Mouse (Mus musculus) ES-E14 (cell line): ENCODE data around the gene Cd109. TPM values are rescaled to one million over a fixed set of nuclear protein-coding genes. Genes with fewer than 3 reads are reported as not detected.

Experiments
- DNase-seq: peaks from one replicate; pipeline ENCODE4 v3.0.0-alpha.2; 2013; ENCODE audit warnings: low read depth, low spot score
- H3K27ac ChIP-seq: 2 replicates; pipeline ENCODE4 v1.5.1; 2012; ENCODE audit warnings: low read depth, mild to moderate bottlenecking, low read length, moderate library complexity, mixed read lengths; ENCODE audit not compliant: poor library complexity, insufficient read depth, severe bottlenecking
- H3K36me3 ChIP-seq: 2 replicates; pipeline ENCODE4 v1.6.1; 2012; ENCODE audit warnings: mild to moderate bottlenecking, low read length, moderate library complexity, mixed read lengths; ENCODE audit not compliant: control insufficient read depth, poor library complexity, insufficient read depth, severe bottlenecking
- H3K4me1 ChIP-seq, 2 experiments: fragments of 150-350 bp in 1 of 2; sonication (generic) in 1 of 2; 2 replicates each; pipeline ENCODE4 v1.6.1; 2012; ENCODE audit warnings: low read length in 2 of 2, mild to moderate bottlenecking in 1 of 2, mixed read lengths in 1 of 2; ENCODE audit not compliant: control insufficient read depth in 2 of 2, insufficient read depth in 2 of 2, poor library complexity in 1 of 2
- H3K4me3 ChIP-seq, 2 experiments: fragments of 150-350 bp in 1 of 2; sonication (generic) in 1 of 2; 2 replicates each; pipeline ENCODE4 v1.5.1; 2012; ENCODE audit warnings: low read length in 2 of 2, low read depth in 1 of 2, mild to moderate bottlenecking in 1 of 2, mixed read lengths in 1 of 2; ENCODE audit not compliant: insufficient read depth in 1 of 2, poor library complexity in 1 of 2, severe bottlenecking in 1 of 2
- H3K9ac ChIP-seq: 2 replicates; pipeline ENCODE4 v1.6.1; 2012; ENCODE audit warnings: low read depth, mild to moderate bottlenecking, low read length, mixed read lengths; ENCODE audit not compliant: poor library complexity, insufficient read depth, severe bottlenecking
- H3K9me3 ChIP-seq: fragments of 150-350 bp; sonication (generic); 2 replicates; pipeline ENCODE4 v1.6.1; 2012; ENCODE audit warnings: low read depth, mild to moderate bottlenecking, low read length; ENCODE audit not compliant: control insufficient read depth, insufficient read depth
- CHD2 ChIP-seq: IDR thresholded peaks from 2 replicates; pipeline ENCODE4 v1.6.1; 2014; ENCODE audit warnings: mild to moderate bottlenecking, low read depth, low read length, inconsistent platforms
- HCFC1 ChIP-seq: IDR thresholded peaks from 2 replicates; pipeline ENCODE4 v1.6.1; 2012; ENCODE audit warnings: low read length, inconsistent platforms, borderline replicate concordance; ENCODE audit not compliant: insufficient read depth
- MAFK ChIP-seq: IDR thresholded peaks from 2 replicates; pipeline ENCODE4 v1.6.1; 2014; ENCODE audit warnings: mild to moderate bottlenecking, low read depth, low read length, inconsistent platforms; ENCODE audit not compliant: insufficient read depth
- ZC3H11A ChIP-seq: IDR thresholded peaks from 2 replicates; pipeline ENCODE4 v1.6.1; 2012; ENCODE audit warnings: low read depth, mild to moderate bottlenecking, inconsistent platforms, low read length, borderline replicate concordance
- ZNF384 ChIP-seq: IDR thresholded peaks from 2 replicates; pipeline ENCODE4 v1.6.1; 2012; ENCODE audit warnings: low read depth, low read length, inconsistent platforms
- in situ Hi-C, 2 experiments: fragments of 600-800 bp; cut with MboI; formaldehyde crosslinking; loops; one replicate each; pipeline ENCODE4 v1.15.1; 2025; ENCODE audit warnings: low sequenced_read_pairs in 2 of 2, inconsistent platforms in 1 of 2; ENCODE audit not compliant: unreplicated experiment in 2 of 2
- total RNA-seq: library from RNA; depleted of rRNA; stranded (reverse); fragments of 300-350 nt; gene quantifications from 2 replicates; pipeline ENCODE4 v1.2.3, GENCODE M21; 2012

Cd109 gene
- total RNA-seq, 1 experiment: 7.3 TPM

GRCm38 (mm10) chr9:78595257-78595656, 20.1 kb upstream of the Cd109 start:
- H3K9me3 ChIP-seq: no peaks in the 10 kb centered on the region
- TF ChIP-seq CHD2 (no peak), ZC3H11A (no peak), MAFK (no peak), HCFC1 (no peak), ZNF384 (no peak)
- H3K4me3 ChIP-seq: no peak overlapping the region
- H3K36me3 ChIP-seq: no peaks in the 10 kb centered on the region
- in situ Hi-C loops: no loop called here
- H3K9ac ChIP-seq: no peak overlapping the region
- DNase-seq: no peak
- peaks cover 0 to 3% of the 10 kb centered on the region in 2 experiments; a peak in 1 of 4 replicates for H3K4me1 ChIP-seq
- no peak overlapping the region for H3K27ac ChIP-seq

GRCm38 (mm10) chr9:78595769-78596555, 19.4 kb upstream of the Cd109 start:
- TF ChIP-seq CHD2 (no peak), MAFK (peak; percentile 79)
- Histone ChIP-seq H3K36me3 (no peaks in the 10 kb centered on the region), H3K9ac (no peak overlapping the region; the same call in 1 of the 2 replicates), H3K4me1 (peaks cover 0 to 3% of the 10 kb centered on the region in 2 experiments; a peak in 1 of 4 replicates), H3K27ac (no peak overlapping the region), H3K4me3 (no peak overlapping the region), H3K9me3 (no peaks in the 10 kb centered on the region)
- in situ Hi-C loops: no loop called here
- no peak for DNase-seq

DNA sequence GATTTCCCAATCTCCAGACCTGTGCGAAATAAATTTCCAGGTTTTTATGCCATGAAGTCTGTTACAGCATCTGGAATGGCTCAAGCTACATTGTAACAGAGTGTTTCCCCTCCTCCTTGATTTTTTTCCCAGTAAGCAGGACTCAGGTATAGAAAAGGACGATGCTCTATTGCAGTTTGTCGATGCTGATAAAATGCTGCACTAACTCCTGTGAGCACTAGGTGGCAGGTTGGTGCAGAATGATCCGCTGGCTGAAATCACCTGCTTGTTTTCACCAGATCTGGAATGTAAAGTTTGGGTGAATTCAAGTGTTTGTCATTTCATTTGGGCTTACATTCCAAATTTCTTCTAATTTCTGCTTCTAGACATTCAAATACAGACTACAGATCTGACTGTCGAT, 18.5 kb upstream of the Cd109 start:
- Histone ChIP-seq H3K4me3 (no peak overlapping the region), H3K4me1 (peaks cover 0 to 3% of the 10 kb centered on the region in 2 experiments; a peak in 1 of 4 replicates), H3K36me3 (no peaks in the 10 kb centered on the region), H3K9me3 (no peaks in the 10 kb centered on the region), H3K27ac (no peak overlapping the region), H3K9ac (no peak overlapping the region)
- TF ChIP-seq ZC3H11A: 0 out of 2 replicates have a peak, but pooled peaks have one; percentile 41
- TF ChIP-seq HCFC1: no peak
- TF ChIP-seq ZNF384: no peak
- TF ChIP-seq MAFK: no peak
- DNase-seq: no peak
- in situ Hi-C loops: no loop called here

DNA sequence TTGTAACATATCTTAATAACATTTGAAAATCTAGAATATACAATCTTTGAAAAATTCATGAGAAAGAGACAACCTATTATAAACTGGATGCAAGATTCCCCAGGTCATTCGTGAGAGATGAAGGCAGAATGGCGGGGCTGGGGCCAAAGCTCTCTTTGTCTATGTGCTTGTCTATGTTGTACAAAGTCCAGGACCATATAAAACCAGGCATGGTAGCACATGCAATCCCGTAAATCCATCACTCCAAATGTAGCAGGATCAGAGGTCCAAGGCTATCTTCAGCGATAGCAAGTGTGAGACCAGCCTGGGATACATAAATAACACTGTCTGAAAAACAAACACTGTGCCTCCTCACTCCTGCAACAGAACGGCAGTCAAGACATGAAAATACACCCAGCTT, 15.4 kb upstream of the Cd109 start:
- Histone ChIP-seq H3K4me1 (peaks cover 0 to 3% of the 10 kb centered on the region in 2 experiments; a peak in 1 of 4 replicates), H3K9ac (no peak overlapping the region), H3K36me3 (no peaks in the 10 kb centered on the region), H3K4me3 (no peak overlapping the region), H3K27ac (no peak overlapping the region), H3K9me3 (no peaks in the 10 kb centered on the region)
- DNase-seq: no peak
- in situ Hi-C loops: no loop called here
- no peak for TF ChIP-seq ZNF384
- TF ChIP-seq ZC3H11A: no peak
- no peak for TF ChIP-seq MAFK
- no peak for TF ChIP-seq CHD2
- no peak for TF ChIP-seq HCFC1
